Mouse (Mus musculus): ENCODE data around the gene Stac2.

GRCm38 (mm10) chr11:98101332-98101731 is 48.1 kb upstream of the Stac2 start:
- TF ChIP-seq POLR2A (IDR thresholded peaks at IDR 0.05; ENCODE audit: insufficient read depth, low read depth, low read length): no peak
- no peak for TF ChIP-seq CTCF (IDR thresholded peaks at IDR 0.05; ENCODE audit: insufficient read depth, low read depth, low read length)

Data from olfactory bulb, adult 2 months (tissue).